Mouse (Mus musculus): ENCODE measurements around the gene Prkcb.

Gene Prkcb

GRCm38 (mm10) chr7:122556575-122557140 lies 268.1 kb downstream of the Prkcb start:
- peak; percentile 22 to 42 for DNase-seq

- no peak for DNase-seq
Observed at GRCm38 (mm10) chr7:122558085-122558811, 269.7 kb downstream of the Prkcb start.

- DNase-seq = no peak
Observed at GRCm38 (mm10) chr7:122558912-122559311, 270.4 kb downstream of the Prkcb start.

GRCm38 (mm10) chr7:122562586-122562985 lies 274.0 kb downstream of the Prkcb start:
- no peak for DNase-seq

GRCm38 (mm10) chr7:122565371-122565770 lies 276.8 kb downstream of the Prkcb start:
- no peak for DNase-seq

GRCm38 (mm10) chr7:122566011-122566410 lies 277.5 kb downstream of the Prkcb start:
- no peak for DNase-seq

GRCm38 (mm10) chr7:122568787-122569186 lies 280.2 kb downstream of the Prkcb start:
- DNase-seq = no peak

- DNase-seq = no peak
Observed at GRCm38 (mm10) chr7:122570407-122570806, 281.9 kb downstream of the Prkcb start.

GRCm38 (mm10) chr7:122573101-122573635 lies 284.6 kb downstream of the Prkcb start:
- DNase-seq = no peak

- DNase-seq = no peak
Observed at GRCm38 (mm10) chr7:122574418-122574817, 285.9 kb downstream of the Prkcb start.

- no peak for DNase-seq
Observed at GRCm38 (mm10) chr7:122575056-122575455, 286.5 kb downstream of the Prkcb start.

GRCm38 (mm10) chr7:122575506-122575905 lies 287.0 kb downstream of the Prkcb start:
- DNase-seq = no peak

GRCm38 (mm10) chr7:122577571-122577970 lies 289.0 kb downstream of the Prkcb start:
- DNase-seq = no peak

- no peak for DNase-seq
Observed at GRCm38 (mm10) chr7:122579461-122580157, 291.1 kb downstream of the Prkcb start.

GRCm38 (mm10) chr7:122580158-122580475 lies 291.6 kb downstream of the Prkcb start:
- DNase-seq = no peak

- no peak for DNase-seq
Observed at GRCm38 (mm10) chr7:122584421-122585151, 296.0 kb downstream of the Prkcb start.

- peak; percentile 33 to 60 for DNase-seq
Observed at GRCm38 (mm10) chr7:122595897-122596296, 307.3 kb downstream of the Prkcb start.

GRCm38 (mm10) chr7:122596596-122597170 lies 308.1 kb downstream of the Prkcb start:
- DNase-seq = peak in 1 of 2 experiments; percentile 17

- DNase-seq = no peak
Observed at GRCm38 (mm10) chr7:122597313-122597712, 308.8 kb downstream of the Prkcb start.

GRCm38 (mm10) chr7:122600856-122601255 lies 312.3 kb downstream of the Prkcb start:
- no peak for DNase-seq

GRCm38 (mm10) chr7:122605066-122605465 lies 316.5 kb downstream of the Prkcb start:
- no peak for DNase-seq

GRCm38 (mm10) chr7:122609420-122609819 lies 320.9 kb downstream of the Prkcb start:
- DNase-seq = no peak

- no peak for DNase-seq
Observed at GRCm38 (mm10) chr7:122610161-122610560, 321.6 kb downstream of the Prkcb start.
